Mouse (Mus musculus): ENCODE measurements around the gene Rtp4. TPM values are rescaled to one million over a fixed set of nuclear protein-coding genes. Genes with fewer than 3 reads are reported as not detected.
A peak's percentile ranks its signal among the peaks of the same experiment; 100 is the strongest.

Gene Rtp4
- total RNA-seq, 2 experiments from 2014 or later, result 1.9 to 2.0 TPM

- DNase-seq, result no peak
Measured at GRCm38 (mm10) chr16:23591119-23592105, 71.3 kb downstream of the Rtp4 start.

- no peak for DNase-seq
Measured at GRCm38 (mm10) chr16:23592501-23592900, 72.4 kb downstream of the Rtp4 start.

DNA sequence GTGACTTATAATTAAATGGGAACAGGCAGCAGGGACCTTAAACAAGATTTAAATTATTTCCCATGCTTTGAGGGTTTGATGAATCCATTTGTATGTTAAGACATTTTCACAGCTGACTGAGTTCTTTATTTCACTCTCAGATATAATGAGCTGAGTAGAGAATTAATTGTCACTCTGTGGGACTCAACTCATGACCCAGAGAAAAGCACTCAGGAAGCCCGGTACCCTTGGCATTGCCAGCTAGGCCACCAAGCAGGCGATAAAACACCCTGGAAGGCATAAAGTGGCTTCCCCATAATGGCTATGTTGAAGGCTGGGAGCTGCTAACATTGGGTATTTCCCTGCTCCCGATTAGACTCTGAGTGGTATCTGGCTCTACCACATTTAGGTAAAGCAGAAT, 76.6 kb downstream of the Rtp4 start:
- DNase-seq, result no peak

GRCm38 (mm10) chr16:23597968-23598367, 77.9 kb downstream of the Rtp4 start:
- no peak for DNase-seq

- no peak for DNase-seq
Measured at GRCm38 (mm10) chr16:23606220-23606619, 86.1 kb downstream of the Rtp4 start.

DNA sequence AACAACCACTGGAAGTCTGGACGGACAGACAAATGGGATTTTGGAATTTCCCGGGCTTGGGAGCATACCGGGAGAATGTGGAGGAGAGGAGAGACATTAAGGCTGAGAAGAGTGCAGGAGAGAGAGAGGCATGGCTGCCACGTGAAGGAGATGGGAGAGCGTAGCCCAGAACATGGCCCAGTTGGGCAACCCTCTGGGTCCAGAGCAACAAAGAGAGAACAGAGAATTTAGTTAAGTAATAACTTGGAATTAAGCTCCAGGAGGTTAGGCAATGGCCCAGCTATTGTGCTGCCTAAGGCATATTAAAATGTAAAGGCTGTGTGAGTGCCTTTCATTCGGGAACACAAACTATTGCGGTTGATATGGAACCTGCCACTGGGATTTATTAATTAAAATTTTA, 86.6 kb downstream of the Rtp4 start:
- DNase-seq, result no peak

DNA sequence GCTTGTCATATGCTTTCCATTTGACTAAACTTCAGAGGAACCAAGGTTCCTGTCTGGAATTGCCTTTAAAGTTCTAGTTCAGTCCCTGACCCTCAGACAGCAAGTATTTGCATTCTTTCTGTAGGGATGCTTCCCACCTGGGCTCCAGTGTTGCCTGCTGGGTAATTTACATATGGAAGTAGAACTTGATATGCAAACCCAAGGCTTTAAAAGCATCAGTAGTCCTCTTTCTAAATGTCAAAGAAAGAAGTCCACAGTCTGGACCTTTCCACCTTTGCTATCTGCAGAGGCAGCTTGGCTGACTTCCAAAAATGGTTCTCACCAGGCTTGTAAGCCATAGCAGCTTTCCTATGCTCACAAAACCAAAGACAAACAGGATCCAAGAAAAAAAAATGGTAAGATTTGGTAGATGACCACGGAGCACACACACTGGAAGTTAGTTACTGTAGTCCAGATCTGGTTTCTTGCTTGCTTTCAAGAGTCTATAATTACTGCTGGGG, 87.9 kb downstream of the Rtp4 start:
- no peak for DNase-seq

- peak; percentile 17 for DNase-seq
Measured at GRCm38 (mm10) chr16:23609748-23610185, 89.7 kb downstream of the Rtp4 start.

- DNase-seq, result no peak
Measured at GRCm38 (mm10) chr16:23624205-23624604, 104.1 kb downstream of the Rtp4 start.

DNA sequence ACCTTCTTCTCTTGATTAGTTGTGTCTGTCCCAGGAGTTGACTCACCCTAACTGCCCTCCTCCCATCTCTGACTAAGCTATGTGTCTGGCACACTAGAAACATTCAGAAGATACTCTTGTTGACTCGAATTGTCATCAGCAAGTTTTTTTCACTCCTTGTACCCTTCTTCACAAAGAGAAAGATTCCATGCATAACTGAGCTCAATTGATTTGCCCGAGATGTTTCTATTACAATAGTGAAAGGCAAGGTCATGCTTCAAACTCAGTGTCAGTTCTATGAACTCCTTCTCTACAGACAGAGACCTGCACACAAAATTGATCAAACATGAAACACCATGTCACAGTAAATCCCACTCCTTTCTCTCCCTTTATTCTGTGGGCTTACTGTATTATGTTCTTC, 111.4 kb downstream of the Rtp4 start:
- no peak for DNase-seq

DNA sequence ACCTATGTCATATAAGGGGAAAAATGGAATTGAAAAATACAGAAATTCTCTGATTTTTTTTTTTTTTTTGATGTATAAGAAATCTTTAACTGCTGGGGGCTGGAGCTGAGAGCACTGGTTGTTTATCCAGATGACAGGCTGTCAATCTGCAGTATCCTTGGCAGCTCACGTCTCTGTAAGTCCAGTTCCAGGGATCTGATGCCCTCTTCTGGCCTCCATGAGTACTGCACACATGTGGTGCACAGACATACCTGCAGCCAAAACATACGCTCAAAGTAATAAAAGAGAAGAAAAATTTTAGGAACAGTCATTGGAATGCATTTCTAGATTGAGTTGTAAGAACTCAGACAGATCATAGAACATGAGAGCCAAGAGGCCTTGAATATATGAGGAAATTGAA, 112.6 kb downstream of the Rtp4 start:
- DNase-seq, result no peak

DNA sequence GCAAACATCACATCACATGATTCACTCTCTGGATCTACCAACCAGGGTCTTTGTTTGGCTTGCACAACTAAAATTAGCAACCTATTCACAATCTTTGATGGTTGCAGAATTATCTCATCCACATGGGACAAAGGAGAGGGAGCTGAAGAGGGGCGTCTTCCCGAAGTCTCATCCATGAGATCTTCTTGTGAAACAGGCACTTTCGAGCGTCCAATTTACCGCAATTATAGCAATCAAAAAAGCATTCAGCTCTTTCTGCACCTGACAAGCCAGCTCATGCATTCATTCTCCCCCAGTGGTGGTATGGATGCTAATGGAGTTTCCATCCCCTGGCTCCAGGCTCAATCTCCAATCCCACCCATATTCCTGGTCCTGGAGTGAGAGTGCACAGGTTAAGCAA, 132.9 kb downstream of the Rtp4 start:
- no peak for DNase-seq

GRCm38 (mm10) chr16:23653479-23653878, 133.4 kb downstream of the Rtp4 start:
- DNase-seq, result no peak

GRCm38 (mm10) chr16:23659597-23660531, 139.8 kb downstream of the Rtp4 start:
- no peak for DNase-seq

Other genes with a start within 250 kb of the Rtp4 start
- not detected for gene Rtp1, start 91.2 kb upstream of the Rtp4 start, total RNA-seq (2021)
- gene Masp1, start 524 bp downstream of the Rtp4 start, total RNA-seq (2021), result 10 to 100 TPM; 14.7 to 18.6 TPM

All from gastrocnemius, postnatal 25 days (tissue).